13 mouse cellular contexts compared by ENCODE assay signal in the genomic region with DNA sequence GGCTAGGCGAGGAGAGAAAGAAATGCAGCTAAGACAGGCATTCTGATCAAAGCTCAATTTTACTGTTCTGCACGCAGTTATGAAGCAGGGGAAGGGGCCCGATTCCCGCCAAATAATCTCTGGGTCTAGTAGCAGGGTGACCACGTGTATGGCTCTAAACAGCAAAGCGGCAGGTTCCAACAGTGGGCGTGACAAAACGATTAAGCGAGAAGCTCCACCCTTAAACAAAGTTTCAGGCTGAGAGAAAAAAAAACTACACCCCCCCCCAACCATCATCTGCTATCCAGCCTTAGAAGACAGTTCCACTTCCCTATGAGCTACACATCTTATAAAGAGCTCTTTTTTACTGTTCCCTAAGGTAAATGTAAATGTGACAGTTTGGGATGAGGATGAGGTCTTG.
DNase-seq lines count a peak whose midpoint lies in the region.
"Had no signal": no experiment of that assay in that cellular context is flagged by ENCODE, and none has a peak within 500 bp of the region (broad histone marks: within the 10 kb centered on the region; RNA-seq: fewer than 3 reads in every experiment).

No protein-coding gene starts in this region.

- peak; percentile 88 for DNase-seq in ES-CJ7 (ENCODE audit: low read depth, low spot score)
- DNase-seq in R1 (ENCODE audit: low read depth, low spot score): peak; percentile 88
- DNase-seq in adrenal gland, postnatal 36 days: no peak
- DNase-seq in embryo, embryonic 10.5 days (ENCODE audit: low spot score): no peak
- no peak for DNase-seq in testis, postnatal 10 days (ENCODE audit: low spot score)
- DNase-seq: adrenal gland, adult 8-10 months; adrenal gland, postnatal 14 days; cerebellum, adult 11 months; cerebellum, adult 18-20 months; cerebellum, adult 8-10 months; cerebellum, adult 9-11 months; cerebellum, postnatal 14 days; cerebellum, postnatal 36 days had no signal

Comparison
In these comparisons a context has a peak if more than half of its experiments do, and no peak if none do; other contexts are left out.
1. DNase-seq: peak in ES-CJ7 (single experiment) and R1 (single experiment); none in adrenal gland, postnatal 36 days (0 of 2), embryo, embryonic 10.5 days (single experiment) and testis, postnatal 10 days (single experiment).